Mouse (Mus musculus) gastrocnemius, adult 8-10 months (tissue): ENCODE measurements around the gene Myo16. TPM values are rescaled to one million over a fixed set of nuclear protein-coding genes. Genes with fewer than 3 reads are reported as not detected.

ENCODE experiments used
- DNase-seq, 2 experiments: peaks; one replicate each; pipeline ENCODE4 v3.0.0; 2022; ENCODE audit warnings: low spot score in 2 of 2
- total RNA-seq, 4 experiments: library from RNA; stranded (reverse); gene quantifications; 2 replicates each; pipeline ENCODE4 v1.2.4; 2022

Myo16 gene
- total RNA-seq, 4 experiments from 2014 or later = 0.04 to 0.17 TPM; not detected in 2

DNA sequence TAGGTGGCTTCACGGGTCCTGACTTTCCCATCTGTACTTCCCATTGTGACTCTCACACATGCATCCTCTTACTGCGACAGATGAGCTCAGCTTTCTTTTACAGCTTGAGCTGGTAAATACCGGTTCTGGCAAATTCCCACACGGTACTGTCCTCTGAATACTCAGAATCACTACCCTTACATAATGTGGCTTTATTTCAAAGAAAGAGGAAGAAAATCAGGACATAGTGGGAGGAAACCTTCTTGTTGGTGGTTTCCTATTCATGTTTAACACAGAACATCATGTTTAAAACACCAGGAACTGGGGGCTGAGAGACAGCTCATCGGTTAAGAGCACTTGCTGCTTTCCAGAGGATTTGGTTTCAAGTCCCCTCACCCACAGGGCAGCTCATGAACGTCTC is 384.6 kb downstream of the Myo16 start:
- DNase-seq = no peak

DNA sequence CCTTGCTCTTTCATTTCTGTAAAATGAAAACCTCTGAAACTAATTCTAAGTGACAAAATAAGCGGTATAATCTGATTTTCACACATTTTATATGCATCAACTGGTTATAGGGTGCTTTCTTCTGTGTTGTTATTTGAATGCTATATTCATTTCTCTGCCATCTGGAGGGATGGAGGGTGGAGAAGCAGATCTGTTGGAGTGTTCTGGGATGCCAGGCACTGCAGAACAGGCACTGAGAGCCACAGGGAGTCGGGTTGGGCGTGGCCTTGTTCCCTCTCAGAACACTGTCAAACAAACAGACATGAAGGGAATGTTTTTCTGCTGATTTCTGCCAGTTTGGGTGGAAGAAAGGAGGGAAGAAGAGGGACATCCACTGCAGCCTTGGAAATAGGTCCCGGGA is 386.0 kb downstream of the Myo16 start:
- DNase-seq = no peak

GRCm38 (mm10) chr8:10545890-10546289 is 392.2 kb downstream of the Myo16 start:
- DNase-seq = no peak

DNA sequence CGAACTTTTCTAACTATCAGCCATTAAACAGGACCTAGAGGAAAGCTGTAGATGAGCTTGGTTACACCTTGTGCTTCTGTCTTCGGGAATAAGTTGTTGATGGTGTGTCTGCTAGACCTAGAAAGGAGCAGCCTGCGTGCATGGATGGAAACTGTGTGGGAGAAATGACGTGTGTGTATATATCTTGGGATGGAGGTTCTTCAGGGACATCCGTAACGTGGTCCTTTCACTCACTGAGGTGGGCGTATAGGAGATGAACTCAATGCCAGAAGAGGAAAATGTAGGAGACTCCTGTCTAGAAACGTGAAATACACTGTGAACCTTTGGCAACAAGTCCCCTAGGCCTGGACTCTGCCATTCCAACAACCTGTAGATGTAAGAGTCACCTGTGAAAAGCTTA is 392.8 kb downstream of the Myo16 start:
- no peak for DNase-seq

DNA sequence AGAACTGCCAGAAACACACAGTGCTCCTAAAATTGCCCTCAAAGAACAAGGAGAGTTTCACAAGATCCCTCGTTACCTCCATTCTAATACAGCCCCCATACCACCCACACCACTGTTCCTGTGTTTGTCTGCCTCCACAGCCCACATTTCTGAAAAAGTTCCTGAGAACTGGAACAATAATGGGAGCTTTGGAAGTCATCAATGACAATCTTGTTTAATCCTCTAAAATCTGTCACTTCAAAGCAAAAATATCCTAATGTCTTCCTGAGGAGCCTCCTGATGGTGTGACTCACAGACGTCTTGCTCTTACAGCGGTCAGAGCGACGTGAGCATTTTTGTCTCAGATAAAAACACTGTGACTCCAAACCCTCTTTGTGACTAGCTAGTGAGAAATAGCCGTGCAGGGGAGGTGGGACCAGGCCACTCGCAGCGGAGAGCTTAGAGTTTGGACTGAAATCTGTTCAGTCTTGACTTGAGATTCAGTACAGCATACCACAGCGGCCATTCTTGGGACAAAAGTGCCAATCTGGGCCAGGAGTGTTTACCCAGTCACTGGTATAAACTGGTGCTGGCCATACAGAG is 394.4 kb downstream of the Myo16 start:
- no peak for DNase-seq

DNA sequence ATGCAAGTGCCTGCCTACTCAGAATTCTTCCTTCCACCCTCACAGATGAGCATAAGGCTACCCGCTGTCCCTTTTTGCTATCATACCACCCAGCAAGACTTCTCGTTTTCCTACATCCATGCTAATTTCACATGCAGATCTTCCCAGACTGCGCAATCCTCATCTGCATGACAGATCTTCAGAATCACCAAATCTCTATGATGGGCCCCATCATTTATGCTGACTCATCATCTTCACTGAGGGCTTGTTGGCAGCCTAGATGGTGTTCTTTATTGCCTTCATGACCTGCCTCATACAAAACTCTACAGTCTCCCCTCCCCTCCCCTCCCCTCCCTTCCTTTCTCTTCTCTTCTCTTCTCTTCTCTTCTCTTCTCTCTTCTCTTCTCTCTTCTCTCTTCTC is 395.7 kb downstream of the Myo16 start:
- DNase-seq = no peak

DNA sequence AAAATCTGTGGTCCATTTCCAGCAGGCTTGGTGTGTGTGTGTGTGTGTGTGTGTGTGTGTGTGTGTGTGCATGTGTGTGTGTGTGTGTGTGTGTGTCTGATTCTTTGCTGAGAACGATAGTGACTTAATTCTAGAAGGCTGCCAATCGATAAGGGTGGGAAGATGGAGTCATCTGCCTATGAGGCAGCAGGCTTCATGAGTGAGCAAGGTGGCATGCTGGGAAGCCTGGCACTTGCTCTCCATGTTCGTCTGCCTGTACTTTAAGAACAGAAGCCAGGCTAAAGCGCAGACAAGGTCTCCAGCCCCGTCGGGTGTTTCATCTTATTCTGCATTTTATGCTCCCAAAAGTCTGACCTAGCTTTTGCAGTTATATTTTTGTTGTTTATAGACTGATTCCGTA is 404.2 kb downstream of the Myo16 start:
- DNase-seq = no peak

DNA sequence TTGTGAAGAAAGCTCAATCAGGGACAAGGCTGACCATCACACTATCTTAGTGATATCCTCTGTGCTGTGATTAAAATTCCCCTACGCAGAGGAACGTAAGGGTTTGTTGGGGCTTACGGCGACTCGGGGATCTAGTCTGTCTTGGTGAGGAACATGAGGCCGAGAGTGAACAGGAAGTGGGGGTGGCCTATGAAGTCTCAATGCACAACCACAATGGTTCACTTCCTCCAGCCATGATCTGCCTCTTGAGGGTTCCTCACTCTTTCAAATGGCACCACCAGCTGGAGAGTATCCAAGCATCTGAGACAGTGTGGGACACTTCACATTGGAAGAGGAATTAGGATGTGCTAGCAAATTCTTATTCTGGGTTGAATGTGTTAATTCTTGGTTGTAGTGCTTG is 405.8 kb downstream of the Myo16 start:
- DNase-seq = no peak

DNA sequence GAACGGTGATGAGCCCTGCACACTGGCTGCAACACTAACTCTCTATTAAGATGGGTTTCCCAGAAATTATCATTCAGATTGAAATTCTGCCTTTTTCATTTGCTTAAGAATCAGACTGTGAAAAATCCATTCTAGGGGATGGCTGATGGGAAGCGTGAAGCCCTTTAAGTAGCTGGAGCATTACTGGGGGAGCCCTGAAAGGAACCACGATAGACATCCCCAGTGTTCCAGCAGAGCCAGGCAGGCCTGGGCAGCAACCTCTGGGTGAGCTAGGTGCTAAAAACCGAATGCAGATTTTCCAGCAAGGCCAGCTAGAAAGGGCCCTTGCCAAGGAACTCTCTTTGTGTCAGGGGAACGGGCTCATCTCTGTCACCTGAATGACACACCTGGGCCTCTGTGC is 407.9 kb downstream of the Myo16 start:
- no peak for DNase-seq

DNA sequence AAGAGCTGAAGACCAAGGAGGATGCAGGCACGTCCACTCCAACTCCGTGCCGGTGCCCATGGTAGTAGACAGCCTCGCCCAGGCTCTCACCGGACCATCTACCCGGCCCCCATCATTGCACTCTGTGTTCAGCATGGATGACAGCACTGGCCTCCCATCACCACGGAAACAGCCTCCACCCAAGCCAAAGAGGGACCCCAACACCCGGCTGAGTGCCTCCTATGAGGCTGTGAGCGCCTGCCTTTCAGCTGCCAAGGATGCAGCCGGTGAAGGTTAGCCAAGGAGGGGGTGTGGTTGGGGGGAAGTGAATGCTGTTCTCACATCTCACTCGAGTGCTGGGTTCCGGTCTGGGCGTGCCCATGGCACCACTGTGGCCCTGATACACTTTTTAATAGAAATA is 408.3 kb downstream of the Myo16 start:
- no peak for DNase-seq

- no peak for DNase-seq
Observed at GRCm38 (mm10) chr8:10562636-10563035, 408.9 kb downstream of the Myo16 start.

DNA sequence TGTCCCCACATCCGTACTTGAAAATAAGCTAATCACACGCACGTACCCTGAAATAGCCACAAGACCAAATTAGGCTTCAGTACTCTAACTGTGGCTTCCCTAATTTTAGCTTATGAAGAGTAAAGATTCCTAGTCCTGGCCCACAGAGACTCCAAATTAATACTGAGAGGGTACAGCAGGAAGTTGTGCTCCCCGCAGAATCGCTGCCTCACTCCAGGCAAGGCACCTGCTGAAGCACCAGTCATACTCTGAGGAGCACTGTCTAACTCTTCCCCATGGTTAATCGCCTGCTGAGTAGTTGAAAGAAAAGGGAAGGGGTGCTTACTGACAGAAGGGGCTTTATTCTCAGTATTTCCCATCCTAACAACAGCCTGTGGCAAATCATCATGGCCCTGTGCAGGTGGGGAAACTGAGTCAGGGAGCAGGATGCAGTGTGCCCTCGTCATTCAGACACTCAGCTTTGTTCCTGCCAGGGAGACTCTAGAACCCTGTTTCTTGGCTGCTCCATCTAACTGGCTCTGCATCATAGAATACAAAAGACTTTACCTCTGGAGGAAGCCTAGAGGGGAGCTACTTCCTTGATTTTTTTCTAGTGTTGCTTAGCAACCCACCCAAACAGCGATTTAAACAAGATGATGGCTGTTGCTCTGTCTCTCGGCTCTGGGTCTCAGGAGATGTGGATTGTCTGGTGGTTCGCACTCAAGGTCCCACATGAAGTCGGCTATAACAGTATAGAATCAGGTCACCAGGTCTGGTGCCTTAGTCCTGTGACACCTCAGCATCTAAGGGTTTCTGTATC is 411.7 kb downstream of the Myo16 start:
- DNase-seq = no peak

GRCm38 (mm10) chr8:10568448-10568847 is 414.7 kb downstream of the Myo16 start:
- DNase-seq = no peak

GRCm38 (mm10) chr8:10574096-10574495 is 420.4 kb downstream of the Myo16 start:
- peak; percentile 54 to 65 for DNase-seq

- no peak for DNase-seq
Observed at GRCm38 (mm10) chr8:10575244-10575643, 421.5 kb downstream of the Myo16 start.

DNA sequence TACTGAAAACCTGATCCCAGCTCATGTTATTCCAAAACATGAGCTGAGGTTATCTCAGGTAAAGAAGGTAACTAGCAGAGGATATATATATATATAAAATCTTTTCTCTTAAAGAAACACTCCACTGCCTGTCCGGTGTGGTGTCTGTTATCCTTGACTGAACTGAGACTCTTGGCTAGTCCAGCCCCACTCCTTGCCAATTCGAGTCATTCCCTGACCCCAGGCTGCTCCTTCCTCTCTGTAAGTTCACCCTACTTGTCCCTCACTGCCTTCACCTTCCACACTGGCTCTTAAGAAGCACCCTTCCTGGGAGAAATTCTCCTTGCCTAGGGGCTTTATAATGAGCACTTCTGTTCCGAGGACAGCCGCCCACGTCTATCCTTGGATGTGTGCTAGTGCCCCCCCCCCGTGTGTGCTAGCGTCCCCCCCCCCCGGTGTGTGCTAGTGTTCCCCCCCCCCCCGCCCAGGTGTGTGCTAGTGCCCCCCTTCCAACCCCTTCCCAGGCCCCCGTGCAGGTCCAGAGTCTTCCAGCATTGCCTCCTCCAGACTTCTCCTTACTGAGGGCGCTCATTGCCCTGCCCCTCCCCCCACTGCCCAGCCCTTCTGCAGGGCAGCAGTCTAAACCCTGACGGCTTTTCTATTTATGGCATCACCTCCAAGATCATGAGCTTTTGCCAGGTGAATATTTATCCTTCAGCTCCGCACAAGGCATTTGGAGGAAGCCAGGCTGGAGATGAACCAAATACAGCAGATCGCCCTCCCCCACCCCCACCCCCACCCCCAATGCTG is 433.4 kb downstream of the Myo16 start:
- DNase-seq = peak; percentile 49 to 76

DNA sequence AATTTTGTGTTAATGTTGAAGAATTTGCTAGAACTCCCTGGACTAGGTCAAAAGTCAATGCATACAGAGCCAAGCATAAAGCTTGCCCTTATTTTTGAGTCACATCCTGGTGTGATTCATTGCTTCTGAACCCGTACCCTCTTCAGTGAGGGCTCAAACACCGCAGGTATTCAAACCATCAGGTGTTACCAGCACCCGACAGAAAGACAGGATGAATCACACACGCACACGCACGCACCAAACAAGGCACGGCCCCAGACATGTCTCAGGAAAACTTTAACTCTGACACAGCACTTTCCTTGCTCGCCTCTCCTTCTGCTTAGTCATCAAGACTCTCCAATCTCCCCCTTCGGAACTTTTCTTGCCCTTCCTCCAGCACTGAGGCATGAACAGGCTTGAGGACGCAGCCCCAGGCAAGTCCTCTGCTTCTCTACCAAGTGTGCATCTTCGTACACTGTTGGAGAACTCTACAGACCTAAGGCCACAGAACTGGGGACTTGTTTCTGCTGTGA is 435.8 kb downstream of the Myo16 start:
- no peak for DNase-seq

GRCm38 (mm10) chr8:10592917-10593316 is 439.2 kb downstream of the Myo16 start:
- no peak for DNase-seq

DNA sequence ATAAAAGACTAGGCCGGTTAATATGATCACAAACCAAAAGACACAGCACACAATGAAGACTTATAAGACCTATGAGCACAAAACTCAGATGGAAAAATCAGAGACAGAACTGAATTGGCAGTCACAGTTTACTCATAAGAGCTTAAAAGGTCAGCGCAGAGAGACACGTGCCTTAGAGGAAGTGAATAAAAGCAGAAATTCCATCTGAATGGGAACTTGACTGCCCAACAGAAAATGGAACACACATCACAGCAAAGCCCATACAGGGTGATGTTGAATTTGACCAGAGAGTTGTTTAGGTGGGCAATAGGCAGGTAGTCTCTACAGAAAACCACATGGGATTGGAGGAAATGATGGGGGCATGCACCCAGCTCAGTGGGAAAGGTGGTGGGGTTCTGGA is 442.6 kb downstream of the Myo16 start:
- no peak for DNase-seq

GRCm38 (mm10) chr8:10597595-10597994 is 443.9 kb downstream of the Myo16 start:
- DNase-seq = no peak

DNA sequence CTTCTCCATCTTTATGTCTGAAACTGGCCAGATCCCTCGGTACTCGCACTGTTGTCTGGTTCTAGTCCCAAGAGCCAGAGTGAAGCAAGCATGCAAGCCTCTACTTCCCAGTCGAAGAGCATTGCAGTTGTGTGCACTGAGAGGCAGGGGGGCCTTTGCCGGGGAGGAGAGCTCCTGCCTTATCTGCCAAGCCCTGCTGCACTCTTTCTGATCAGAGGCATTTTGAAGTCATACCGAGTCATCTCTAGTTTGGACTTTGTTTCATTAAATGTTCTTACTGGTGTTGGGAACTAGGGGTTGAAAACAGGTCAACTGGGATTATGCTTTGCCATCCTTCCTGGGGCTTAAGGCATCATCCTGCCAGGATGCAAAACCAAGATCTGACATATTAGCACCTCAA is 445.2 kb downstream of the Myo16 start:
- DNase-seq = no peak
